Mouse (Mus musculus) ES-E14 (cell line): ENCODE measurements around the gene Rps26. TPM values are rescaled to one million over a fixed set of nuclear protein-coding genes. Genes with fewer than 3 reads are reported as not detected.

Experiments used
- DNase-seq: peaks from one replicate; pipeline ENCODE4 v3.0.0-alpha.2; 2013; ENCODE audit warnings: low read depth, low spot score
- H3K27ac ChIP-seq: 2 replicates; pipeline ENCODE4 v1.5.1; 2012; ENCODE audit warnings: low read depth, mild to moderate bottlenecking, low read length, moderate library complexity, mixed read lengths; ENCODE audit not compliant: poor library complexity, insufficient read depth, severe bottlenecking
- H3K36me3 ChIP-seq: 2 replicates; pipeline ENCODE4 v1.6.1; 2012; ENCODE audit warnings: mild to moderate bottlenecking, low read length, moderate library complexity, mixed read lengths; ENCODE audit not compliant: control insufficient read depth, poor library complexity, insufficient read depth, severe bottlenecking
- H3K4me1 ChIP-seq, 2 experiments: fragments of 150-350 bp in 1 of 2; sonication (generic) in 1 of 2; 2 replicates each; pipeline ENCODE4 v1.6.1; 2012; ENCODE audit warnings: low read length in 2 of 2, mild to moderate bottlenecking in 1 of 2, mixed read lengths in 1 of 2; ENCODE audit not compliant: control insufficient read depth in 2 of 2, insufficient read depth in 2 of 2, poor library complexity in 1 of 2
- H3K4me3 ChIP-seq, 2 experiments: fragments of 150-350 bp in 1 of 2; sonication (generic) in 1 of 2; 2 replicates each; pipeline ENCODE4 v1.5.1; 2012; ENCODE audit warnings: low read length in 2 of 2, low read depth in 1 of 2, mild to moderate bottlenecking in 1 of 2, mixed read lengths in 1 of 2; ENCODE audit not compliant: insufficient read depth in 1 of 2, poor library complexity in 1 of 2, severe bottlenecking in 1 of 2
- H3K9ac ChIP-seq: 2 replicates; pipeline ENCODE4 v1.6.1; 2012; ENCODE audit warnings: low read depth, mild to moderate bottlenecking, low read length, mixed read lengths; ENCODE audit not compliant: poor library complexity, insufficient read depth, severe bottlenecking
- H3K9me3 ChIP-seq: fragments of 150-350 bp; sonication (generic); 2 replicates; pipeline ENCODE4 v1.6.1; 2012; ENCODE audit warnings: low read depth, mild to moderate bottlenecking, low read length; ENCODE audit not compliant: control insufficient read depth, insufficient read depth
- CHD2 ChIP-seq: IDR thresholded peaks from 2 replicates; pipeline ENCODE4 v1.6.1; 2014; ENCODE audit warnings: mild to moderate bottlenecking, low read depth, low read length, inconsistent platforms
- HCFC1 ChIP-seq: IDR thresholded peaks from 2 replicates; pipeline ENCODE4 v1.6.1; 2012; ENCODE audit warnings: low read length, inconsistent platforms, borderline replicate concordance; ENCODE audit not compliant: insufficient read depth
- MAFK ChIP-seq: IDR thresholded peaks from 2 replicates; pipeline ENCODE4 v1.6.1; 2014; ENCODE audit warnings: mild to moderate bottlenecking, low read depth, low read length, inconsistent platforms; ENCODE audit not compliant: insufficient read depth
- ZC3H11A ChIP-seq: IDR thresholded peaks from 2 replicates; pipeline ENCODE4 v1.6.1; 2012; ENCODE audit warnings: low read depth, mild to moderate bottlenecking, inconsistent platforms, low read length, borderline replicate concordance
- ZNF384 ChIP-seq: IDR thresholded peaks from 2 replicates; pipeline ENCODE4 v1.6.1; 2012; ENCODE audit warnings: low read depth, low read length, inconsistent platforms
- in situ Hi-C, 2 experiments: fragments of 600-800 bp; cut with MboI; formaldehyde crosslinking; loops; one replicate each; pipeline ENCODE4 v1.15.1; 2025; ENCODE audit warnings: low sequenced_read_pairs in 2 of 2, inconsistent platforms in 1 of 2; ENCODE audit not compliant: unreplicated experiment in 2 of 2
- total RNA-seq: library from RNA; depleted of rRNA; stranded (reverse); fragments of 300-350 nt; gene quantifications from 2 replicates; pipeline ENCODE4 v1.2.3, GENCODE M21; 2012

The Rps26 gene
- total RNA-seq, 1 experiment, result 1,982 TPM

- no peak overlapping the region for H3K27ac ChIP-seq
- no peaks in the 10 kb centered on the region for H3K36me3 ChIP-seq
- no peak overlapping the region for H3K4me3 ChIP-seq
- TF ChIP-seq MAFK (no peak), CHD2 (no peak), ZNF384 (no peak), HCFC1 (no peak), ZC3H11A (no peak)
- in situ Hi-C loops, result no loop called here
- no peaks in the 10 kb centered on the region; a peak in 1 of 4 replicates for H3K4me1 ChIP-seq
- no peak overlapping the region for H3K9ac ChIP-seq
- no peaks in the 10 kb centered on the region for H3K9me3 ChIP-seq
- DNase-seq, result no peak
These were observed 37.1 kb upstream of the Rps26 start for GRCm38 (mm10) chr10:128663441-128664220.

DNA sequence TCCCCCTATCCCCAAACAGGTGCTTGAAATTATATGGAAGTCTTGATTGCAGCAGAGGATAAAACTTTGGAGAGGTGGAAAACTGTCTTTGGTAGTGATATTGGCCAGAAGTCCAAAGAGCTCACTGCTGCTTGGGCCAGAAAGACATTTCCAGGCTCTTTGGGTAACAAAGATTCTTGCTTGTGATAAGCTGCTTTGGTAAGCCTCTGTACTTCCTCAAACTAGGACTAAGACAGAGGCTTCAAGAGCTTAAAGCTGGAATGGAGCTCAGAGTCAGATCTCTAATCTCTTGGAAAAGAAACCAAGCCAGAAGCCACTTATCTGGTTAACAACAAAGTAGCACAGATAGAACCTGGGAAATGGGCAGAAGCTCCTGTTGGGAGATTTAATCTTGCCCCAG is 35.9 kb upstream of the Rps26 start:
- in situ Hi-C loops, result no loop called here
- Histone ChIP-seq H3K9me3 (no peaks in the 10 kb centered on the region), H3K4me1 (peaks cover 0 to 2% of the 10 kb centered on the region in 2 experiments; a peak in 1 of 4 replicates), H3K9ac (no peak overlapping the region), H3K36me3 (no peaks in the 10 kb centered on the region), H3K27ac (no peak overlapping the region), H3K4me3 (no peak overlapping the region)
- no peak for TF ChIP-seq CHD2
- no peak for TF ChIP-seq HCFC1
- no peak for TF ChIP-seq ZC3H11A
- TF ChIP-seq ZNF384, result no peak
- no peak for TF ChIP-seq MAFK
- no peak for DNase-seq

- no peak overlapping the region for H3K4me3 ChIP-seq
- peaks cover 0 to 13% of the 10 kb centered on the region in 2 experiments; a peak in 2 of 4 replicates for H3K4me1 ChIP-seq
- no peaks in the 10 kb centered on the region for H3K36me3 ChIP-seq
- in situ Hi-C loops, result no loop called here
- TF ChIP-seq ZC3H11A (no peak), ZNF384 (no peak), HCFC1 (no peak), CHD2 (no peak), MAFK (no peak)
- DNase-seq, result no peak
- H3K9me3 ChIP-seq, result no peaks in the 10 kb centered on the region
- H3K9ac ChIP-seq, result no peak overlapping the region
- no peak overlapping the region for H3K27ac ChIP-seq
These were observed 32.9 kb upstream of the Rps26 start for GRCm38 (mm10) chr10:128659490-128659889.

GRCm38 (mm10) chr10:128657844-128658243 is 31.3 kb upstream of the Rps26 start:
- no peak for TF ChIP-seq MAFK
- H3K9me3 ChIP-seq, result no peaks in the 10 kb centered on the region
- H3K9ac ChIP-seq, result no peak overlapping the region
- in situ Hi-C loops, result no loop called here
- H3K4me1 ChIP-seq, result peaks cover 0 to 13% of the 10 kb centered on the region in 2 experiments; a peak in 2 of 4 replicates
- H3K36me3 ChIP-seq, result no peaks in the 10 kb centered on the region
- H3K27ac ChIP-seq, result no peak overlapping the region
- H3K4me3 ChIP-seq, result no peak overlapping the region
- no peak for DNase-seq

- no peak for DNase-seq
- H3K36me3 ChIP-seq, result no peaks in the 10 kb centered on the region
- no peak overlapping the region for H3K4me3 ChIP-seq
- TF ChIP-seq ZC3H11A, result no peak
- TF ChIP-seq HCFC1, result no peak
- no peak for TF ChIP-seq MAFK
- TF ChIP-seq CHD2, result no peak
- no peak for TF ChIP-seq ZNF384
- peaks cover 0 to 13% of the 10 kb centered on the region in 2 experiments; a peak in 2 of 4 replicates for H3K4me1 ChIP-seq
- no peak overlapping the region for H3K27ac ChIP-seq
- no peaks in the 10 kb centered on the region for H3K9me3 ChIP-seq
- in situ Hi-C loops, result no loop called here
- H3K9ac ChIP-seq, result no peak overlapping the region
These were observed 30.2 kb upstream of the Rps26 start for GRCm38 (mm10) chr10:128656731-128657130.
